Mouse (Mus musculus): Measurements from ENCODE around the gene Dnajb13. TPM values are rescaled to one million over a fixed set of nuclear protein-coding genes. Genes with fewer than 3 reads are reported as not detected.

Gene Dnajb13
- total and polyA plus RNA-seq, 3 experiments = 2.0 to 3.6 TPM; not detected in 1

DNA sequence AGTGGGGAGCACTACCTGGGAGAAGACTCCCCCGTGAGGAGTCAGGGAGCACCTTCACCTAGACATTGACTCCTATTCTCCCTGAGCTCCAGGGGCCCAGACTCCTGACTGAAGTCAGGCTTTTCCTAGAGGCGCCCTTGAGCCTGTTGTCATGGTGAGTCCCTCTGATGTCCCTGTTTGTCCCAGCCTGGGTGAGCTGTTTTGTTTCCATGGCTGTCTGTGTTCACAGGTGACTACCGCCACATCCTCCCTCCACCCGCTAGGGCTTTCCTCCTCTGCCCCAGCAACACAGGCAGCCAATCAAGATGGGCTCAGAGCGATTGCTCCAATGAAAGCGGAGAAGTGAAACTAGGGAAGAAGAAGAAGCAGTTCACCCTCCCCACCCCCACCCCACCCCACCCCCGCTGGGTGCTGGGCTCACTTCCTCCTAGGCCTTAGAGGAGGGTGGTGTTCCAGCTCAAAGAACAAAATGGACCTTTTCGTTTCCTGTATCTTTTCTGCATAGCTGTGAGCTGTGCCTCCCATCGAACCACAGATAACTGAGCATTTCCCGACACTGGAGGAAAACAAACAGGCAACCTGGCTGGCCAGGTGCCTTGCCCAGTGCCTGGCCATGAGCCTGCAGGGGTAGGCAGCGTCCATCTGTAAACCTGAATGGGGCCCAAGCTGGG lies 19.0 kb downstream of the Dnajb13 start (continued):
- TF ChIP-seq SIN3A (IDR thresholded peaks at IDR 0.05; ENCODE audit: low read length) = peak; percentile 54
- no peak for TF ChIP-seq MYC (IDR thresholded peaks at IDR 0.05; ENCODE audit: low read depth, low read length)
- TF ChIP-seq SMC3 (IDR thresholded peaks at IDR 0.05; ENCODE audit: low read depth, low read length) = no peak
- no peak for TF ChIP-seq MXI1 (IDR thresholded peaks at IDR 0.05; ENCODE audit: low read depth, low read length)
- no peak for TF ChIP-seq MYB (IDR thresholded peaks at IDR 0.05; ENCODE audit: low read depth, low read length)
- TF ChIP-seq CHD2 (IDR thresholded peaks at IDR 0.05; ENCODE audit: low read length) = peak; percentile 70
- TF ChIP-seq CHD1 (IDR thresholded peaks at IDR 0.05; ENCODE audit: low read depth, low read length) = no peak
- no peak for TF ChIP-seq UBTF (IDR thresholded peaks at IDR 0.05; ENCODE audit: borderline replicate concordance, insufficient read depth, low read depth, low read length)
- TF ChIP-seq USF2 (IDR thresholded peaks at IDR 0.05; ENCODE audit: borderline replicate concordance in 1 of 2, insufficient read depth in 1 of 2, low read depth in 1 of 2, low read length in 2 of 2) = no peak
- peak in 1 of 2 experiments; percentile 56; a peak in 1 of 4 replicates for TF ChIP-seq POLR2A (IDR thresholded peaks at IDR 0.05; ENCODE audit: control insufficient read depth in 1 of 2, insufficient read depth in 1 of 2, low read depth in 1 of 2, low read length in 2 of 2, poor library complexity in 1 of 2)
- TF ChIP-seq GABPA (IDR thresholded peaks at IDR 0.05; ENCODE audit: low read depth, low read length) = no peak
- no peak for TF ChIP-seq USF1 (IDR thresholded peaks at IDR 0.05; ENCODE audit: low read depth, low read length)
- no peak for TF ChIP-seq HCFC1 (IDR thresholded peaks at IDR 0.05; ENCODE audit: low read depth, low read length)
- TF ChIP-seq MAZ (IDR thresholded peaks at IDR 0.05; ENCODE audit: low read depth, low read length) = peak; percentile 74; the same call in 1 of the 2 replicates
- no peak for TF ChIP-seq MAX (IDR thresholded peaks at IDR 0.05; ENCODE audit: low read length)
- 0 out of 2 replicates have a peak, but pooled peaks have one; percentile 22 for TF ChIP-seq ELF1 (IDR thresholded peaks at IDR 0.05; ENCODE audit: low read depth, low read length)
- no peak for TF ChIP-seq POLR2AphosphoS5 (IDR thresholded peaks at IDR 0.05; ENCODE audit: borderline replicate concordance, low read depth, low read length)
- no peak for TF ChIP-seq RCOR1 (IDR thresholded peaks at IDR 0.05; ENCODE audit: low read depth, low read length)

DNA sequence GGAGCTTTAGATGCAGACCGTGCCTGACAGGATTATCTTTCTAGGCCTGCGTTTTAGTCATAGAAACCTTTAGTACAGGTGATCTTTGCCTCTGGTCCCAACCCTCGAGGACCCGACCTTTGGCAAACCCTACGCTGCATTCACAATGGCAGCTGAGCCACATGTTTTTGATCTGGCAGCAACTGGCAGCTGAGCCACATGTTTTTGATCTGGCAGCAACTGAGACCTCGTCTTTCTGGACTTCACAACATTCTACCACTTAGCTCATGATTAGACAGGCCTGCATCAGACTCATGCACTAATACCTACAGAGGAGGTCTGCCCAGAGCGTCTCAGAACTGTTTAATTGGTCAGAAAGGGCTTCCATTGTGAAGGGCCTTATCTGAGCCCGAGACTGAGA lies 19.7 kb downstream of the Dnajb13 start:
- Histone ChIP-seq H3K4me1 (ENCODE audit: control insufficient read depth in 1 of 2, insufficient read depth in 2 of 2, low read length in 2 of 2) (peaks cover 3 to 12% of the 10 kb centered on the region in 2 experiments; a peak in 3 of 4 replicates), H3K27ac (ENCODE audit: control insufficient read depth, low read depth, low read length) (peak overlapping the region; percentile 90), H3K9me3 (replicated peaks; ENCODE audit: insufficient read depth, low read length) (no peaks in the 10 kb centered on the region), H3K79me2 (ENCODE audit: control insufficient read depth, insufficient read depth, low read length, poor library complexity) (peaks cover 37% of the 10 kb centered on the region), H3K36me3 (ENCODE audit: control insufficient read depth in 1 of 2, insufficient read depth in 2 of 2, low read length in 2 of 2) (peaks cover 0 to 11% of the 10 kb centered on the region in 2 experiments; a peak in 3 of 4 replicates), H3K9ac (ENCODE audit: control insufficient read depth, low read depth, low read length, poor library complexity, severe bottlenecking) (peak overlapping the region; percentile 80), H3K4me3 (ENCODE audit: control insufficient read depth in 1 of 2, insufficient read depth in 1 of 2, low read depth in 2 of 2, low read length in 2 of 2) (peak overlapping the region; percentile 69 to 83), H3K27me3 (ENCODE audit: control insufficient read depth in 1 of 2, insufficient read depth in 2 of 2, low read length in 2 of 2) (no peaks in the 10 kb centered on the region)
- no peak for TF ChIP-seq MXI1 (IDR thresholded peaks at IDR 0.05; ENCODE audit: low read depth, low read length)
- no peak for TF ChIP-seq CHD1 (IDR thresholded peaks at IDR 0.05; ENCODE audit: low read depth, low read length)
- TF ChIP-seq POLR2AphosphoS5 (IDR thresholded peaks at IDR 0.05; ENCODE audit: borderline replicate concordance, low read depth, low read length) = no peak
- TF ChIP-seq KAT2A (conservative IDR thresholded peaks at IDR 0.05; ENCODE audit: low read depth, low read length) = no peak
- no peak for TF ChIP-seq USF2 (IDR thresholded peaks at IDR 0.05; ENCODE audit: borderline replicate concordance in 1 of 2, insufficient read depth in 1 of 2, low read depth in 1 of 2, low read length in 2 of 2)
- no peak for TF ChIP-seq CHD2 (IDR thresholded peaks at IDR 0.05; ENCODE audit: low read length)
- TF ChIP-seq MYC (IDR thresholded peaks at IDR 0.05; ENCODE audit: low read depth, low read length) = 0 out of 2 replicates have a peak, but pooled peaks have one; percentile 16
- DNase-seq (ENCODE audit: low read depth, low spot score) = no peak

Measured in MEL (cell line).